Mouse (Mus musculus) T-cell, adult 2 months (primary cell): Measurements from ENCODE around the gene Gm49366.
"Not testable (repeated sequence)": the region's sequence is repeated elsewhere in the genome, so short reads cannot be mapped to it uniquely, and the experiment has no call there.

Experiments
- DNase-seq: peaks from one replicate; pipeline ENCODE4 v3.0.0; 2022; ENCODE audit warnings: low spot score

Gene Gm49366

DNA sequence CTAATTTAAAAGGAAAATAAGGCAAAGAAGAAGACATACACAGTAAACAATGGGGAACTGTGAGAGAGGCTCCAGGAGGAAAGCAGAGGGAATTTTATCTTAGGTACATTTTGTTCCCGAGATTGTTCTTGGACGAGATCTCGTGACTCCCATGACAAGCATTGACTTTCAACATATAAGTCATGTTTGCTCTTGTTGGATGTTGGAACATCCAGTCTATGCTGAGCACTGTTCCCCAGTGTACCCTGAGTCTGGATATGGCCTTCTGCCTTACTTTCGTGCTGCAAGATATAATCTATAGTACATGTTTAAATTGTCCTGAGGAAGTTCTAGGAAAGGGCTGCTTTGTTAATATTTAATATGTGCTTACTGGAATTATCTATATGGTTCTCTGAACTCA lies 45.8 kb downstream of the Gm49366 start:
- DNase-seq = no peak

- not testable (repeated sequence) for DNase-seq
Observed at GRCm38 (mm10) chr12:84094666-84095065, 55.9 kb downstream of the Gm49366 start.

DNA sequence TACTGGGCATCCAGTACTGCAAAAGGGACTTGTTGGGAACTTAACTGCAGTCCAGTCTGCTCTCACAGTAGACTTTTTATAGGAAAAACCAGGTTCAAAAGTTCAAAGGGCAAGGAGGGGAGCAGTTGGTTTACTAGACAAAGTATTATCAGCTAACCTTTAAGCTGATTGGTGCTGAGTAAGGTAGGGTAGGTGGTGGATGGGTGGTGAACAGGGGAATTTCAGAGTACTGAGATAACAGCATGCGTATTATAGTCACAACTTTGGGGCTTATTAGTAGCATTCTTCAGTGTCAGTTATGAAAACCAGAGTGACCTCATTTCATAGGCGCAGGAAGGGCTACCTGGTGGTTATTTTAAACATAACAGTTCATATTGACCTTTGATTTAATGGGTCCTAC lies 60.9 kb downstream of the Gm49366 start:
- no peak for DNase-seq

DNA sequence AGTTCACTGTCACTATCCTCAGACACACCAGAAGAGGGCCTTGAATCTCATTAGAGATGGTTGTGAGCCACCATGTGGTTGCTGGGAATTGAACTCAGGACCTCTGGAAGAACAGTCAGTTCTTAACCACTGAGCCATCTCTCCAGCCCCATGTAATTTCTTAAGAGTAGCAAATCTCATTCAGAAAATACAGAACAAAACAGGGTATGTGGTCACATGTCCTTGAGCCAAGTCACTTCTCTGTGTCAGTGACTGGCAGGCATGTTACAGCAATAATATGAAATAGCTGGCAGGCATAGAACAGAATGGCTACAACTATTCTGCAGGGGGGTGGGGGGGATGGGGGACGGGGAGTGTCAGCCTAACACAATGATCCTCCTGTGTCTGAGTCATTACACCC lies 61.3 kb downstream of the Gm49366 start:
- DNase-seq = no peak

GRCm38 (mm10) chr12:84100604-84101492 lies 62.1 kb downstream of the Gm49366 start, which contains the start of gene Acot6:
Gene Acot6 (plus strand): TSS chr12:84100654.
- peak; percentile 46 for DNase-seq

- DNase-seq = no peak
Observed at GRCm38 (mm10) chr12:84101493-84101845, 62.7 kb downstream of the Gm49366 start.

DNA sequence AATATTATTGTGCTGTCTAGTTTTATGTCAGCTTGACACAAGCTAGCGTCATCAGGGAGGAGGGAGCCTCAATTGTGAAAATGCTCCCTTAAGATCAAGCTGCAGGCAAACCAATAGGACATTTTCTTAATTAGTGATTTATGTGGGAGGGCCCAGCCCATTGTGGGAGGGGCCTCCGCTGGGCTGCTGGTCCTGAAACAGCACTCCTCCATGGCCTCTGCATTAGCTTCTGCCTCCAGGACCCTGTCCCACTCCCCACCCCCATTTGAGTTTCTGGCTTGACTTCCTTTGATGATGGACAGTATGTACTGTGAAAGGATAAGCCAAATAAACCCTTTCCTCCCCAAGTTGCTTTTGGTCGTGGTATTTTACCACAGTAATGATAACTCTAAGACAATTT lies 68.3 kb downstream of the Gm49366 start:
- no peak for DNase-seq

GRCm38 (mm10) chr12:84107692-84108091 lies 69.0 kb downstream of the Gm49366 start:
- DNase-seq = no peak
